Mouse (Mus musculus) splenic B cell, adult 2 months (primary cell): ENCODE measurements around the gene Vav2.

Source experiments
- DNase-seq: peaks from one replicate; pipeline ENCODE4 v3.0.0-alpha.2; 2011; ENCODE audit warnings: low read depth, low spot score
- H3K27me3 ChIP-seq: 2 replicates; pipeline ENCODE4 v1.6.1; 2012; ENCODE audit warnings: mild to moderate bottlenecking, low read length, moderate library complexity, mixed read lengths; ENCODE audit not compliant: control insufficient read depth, poor library complexity, insufficient read depth, severe bottlenecking
- H3K36me3 ChIP-seq: 2 replicates; pipeline ENCODE4 v1.6.1; 2012; ENCODE audit warnings: mild to moderate bottlenecking, low read length, moderate library complexity, mixed read lengths; ENCODE audit not compliant: control insufficient read depth, poor library complexity, insufficient read depth, severe bottlenecking

Gene Vav2

DNA sequence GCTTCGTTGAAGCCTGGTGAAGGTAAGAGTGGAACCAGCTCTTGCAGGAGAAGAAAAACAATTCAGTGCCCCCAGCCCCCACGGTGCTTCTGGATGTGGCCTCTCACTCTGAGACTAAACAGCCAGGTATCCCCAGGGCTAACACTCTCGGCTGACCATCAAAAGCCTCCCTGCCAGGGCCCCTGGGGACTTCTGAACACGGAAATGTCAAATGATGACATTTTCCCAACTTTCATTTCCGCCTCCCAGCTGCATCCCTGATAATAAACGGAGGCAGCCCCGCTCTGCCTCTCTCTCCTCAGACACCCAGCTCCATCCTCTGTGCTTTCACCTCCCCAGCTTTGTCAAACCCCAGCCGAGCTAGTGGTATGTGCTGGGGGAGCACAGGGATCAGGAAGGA is 87.8 kb downstream of the Vav2 start:
- Histone ChIP-seq H3K36me3 (peaks cover 4% of the 10 kb centered on the region), H3K27me3 (no peaks in the 10 kb centered on the region)
- DNase-seq, result no peak

DNA sequence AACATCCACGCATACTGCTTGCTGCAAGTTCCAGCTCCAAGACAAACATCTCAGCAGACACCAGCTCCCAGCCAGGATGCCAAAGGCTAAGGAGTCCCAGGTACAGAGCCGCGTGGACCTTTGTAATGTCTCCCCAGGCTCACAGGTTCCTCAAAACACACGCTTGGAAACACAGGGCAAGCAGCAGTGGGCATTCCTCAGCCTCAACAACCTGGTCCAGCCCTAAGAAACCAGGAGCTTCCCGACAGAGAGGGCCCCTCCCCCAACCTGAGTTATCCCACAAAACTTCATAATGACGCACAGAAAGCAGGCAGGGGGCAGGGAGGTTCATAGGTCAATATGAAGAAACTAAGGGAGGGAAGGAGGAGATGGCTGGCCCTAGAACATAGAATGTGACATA is 89.6 kb downstream of the Vav2 start:
- Histone ChIP-seq H3K36me3 (peaks cover 4% of the 10 kb centered on the region), H3K27me3 (no peaks in the 10 kb centered on the region)
- no peak for DNase-seq

DNA sequence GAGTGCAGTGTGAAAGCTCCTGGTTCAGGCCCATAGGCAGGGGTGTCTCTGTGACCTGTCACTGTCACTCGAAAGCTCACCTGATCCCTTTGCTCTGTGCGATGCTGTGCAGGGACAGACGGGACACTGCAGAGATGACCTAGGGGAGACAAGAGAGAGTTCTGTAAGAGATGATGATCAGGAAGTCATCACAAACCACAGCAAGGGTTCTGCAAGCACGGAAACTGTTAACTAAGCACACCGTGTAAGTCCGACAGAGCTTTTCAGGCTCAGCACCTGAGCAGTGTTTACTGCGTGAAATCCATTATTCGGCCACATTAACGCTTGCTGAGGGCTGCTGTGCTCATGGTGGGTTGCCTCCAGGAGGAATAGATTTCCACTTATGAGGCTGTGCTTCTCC is 90.2 kb downstream of the Vav2 start:
- Histone ChIP-seq H3K27me3 (no peaks in the 10 kb centered on the region), H3K36me3 (peaks cover 4% of the 10 kb centered on the region)
- DNase-seq, result no peak

DNA sequence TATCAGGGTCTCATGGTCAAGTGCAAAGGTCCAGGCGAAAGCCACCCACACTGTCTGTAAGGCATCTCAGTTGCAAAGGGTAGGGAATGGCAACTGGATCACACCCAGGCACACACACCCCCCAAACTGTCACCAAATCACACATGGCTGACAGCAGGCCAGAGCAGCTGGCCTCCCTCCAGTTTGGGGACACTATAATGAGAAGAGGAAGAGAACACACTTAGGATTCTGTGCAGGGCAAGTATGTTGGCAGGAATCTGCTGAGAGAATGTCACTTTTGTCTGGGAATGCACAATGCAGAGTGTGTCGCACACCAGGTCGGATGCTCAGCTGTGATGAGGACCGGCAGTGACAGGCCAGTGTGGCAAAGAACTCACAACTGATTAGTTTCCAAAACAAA is 92.0 kb downstream of the Vav2 start:
- H3K27me3 ChIP-seq, result no peaks in the 10 kb centered on the region
- DNase-seq, result no peak

DNA sequence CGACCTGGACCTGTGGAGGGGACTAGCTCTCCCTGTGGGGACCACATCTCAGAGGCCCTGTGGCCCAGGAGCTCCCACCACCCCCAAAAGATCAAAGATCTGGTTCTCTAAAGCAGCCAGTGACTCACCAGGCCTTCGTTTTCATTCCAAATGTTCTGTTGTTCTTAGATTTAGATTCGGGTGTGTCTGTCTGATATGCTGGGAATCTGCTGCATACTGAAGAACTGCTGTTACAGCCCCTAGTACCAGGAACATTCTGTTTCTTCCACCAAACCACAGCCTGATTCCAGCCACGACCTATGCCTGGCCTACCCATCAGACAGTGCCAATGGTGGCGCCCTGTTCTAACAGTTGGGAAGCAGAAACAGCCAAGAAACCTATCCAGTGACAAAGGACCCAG is 95.3 kb downstream of the Vav2 start:
- Histone ChIP-seq H3K27me3 (no peaks in the 10 kb centered on the region), H3K36me3 (peaks cover 4% of the 10 kb centered on the region)
- no peak for DNase-seq

More for the DNA sequence above, 92.0 kb downstream of the Vav2 start:
- peaks cover 4% of the 10 kb centered on the region for H3K36me3 ChIP-seq

DNA sequence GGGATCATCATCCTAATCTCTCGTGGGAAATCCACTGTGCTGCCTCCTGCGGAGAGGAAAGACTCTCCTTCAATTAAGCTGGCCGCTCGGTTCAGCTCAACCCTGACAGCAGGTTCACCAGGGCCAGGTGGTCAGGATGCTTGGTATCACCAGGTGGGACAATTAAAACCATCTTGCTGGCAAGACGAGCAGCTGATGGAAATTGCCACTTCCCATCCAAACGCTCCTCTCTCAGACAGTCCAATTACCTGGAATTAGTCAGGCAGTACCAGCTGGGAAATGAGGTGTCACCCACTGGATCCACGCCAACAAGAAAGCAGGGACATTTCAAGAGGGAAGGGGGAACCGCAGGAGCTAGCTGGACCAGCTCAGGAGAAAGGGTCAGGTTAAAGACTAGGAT is 96.4 kb downstream of the Vav2 start:
- DNase-seq, result no peak
- Histone ChIP-seq H3K27me3 (no peaks in the 10 kb centered on the region), H3K36me3 (peaks cover 3% of the 10 kb centered on the region)

DNA sequence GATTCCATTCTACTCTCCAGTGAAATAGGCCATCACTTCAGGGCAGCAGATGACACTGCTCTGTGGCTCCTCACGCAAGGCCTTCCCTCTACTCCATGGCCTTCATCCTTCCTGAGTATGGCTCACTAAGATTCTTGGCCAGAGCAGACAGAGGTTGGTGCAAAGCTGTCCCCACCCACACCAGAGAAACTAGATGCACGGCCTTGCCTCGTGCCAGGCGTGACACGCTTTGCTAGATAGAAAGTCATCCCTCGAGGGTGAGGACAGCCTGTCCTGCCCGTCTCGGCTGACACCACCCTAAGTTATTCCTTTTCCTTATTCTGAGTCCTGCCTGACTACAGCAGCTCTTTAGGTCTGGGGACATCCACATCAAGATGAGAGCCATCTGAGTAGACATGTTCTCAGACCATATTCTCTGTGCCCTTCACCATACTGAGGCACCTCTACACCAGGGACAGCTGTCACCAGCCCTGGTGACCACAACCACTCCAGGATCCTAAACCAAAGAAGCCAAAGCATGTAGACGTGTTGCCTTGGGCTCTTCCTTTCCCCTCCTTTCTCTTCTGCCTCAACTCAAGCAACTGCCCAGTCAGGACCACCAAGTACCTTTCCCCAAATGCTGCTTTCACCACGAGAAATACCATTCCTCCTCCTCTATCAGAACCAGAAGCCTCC is 97.3 kb downstream of the Vav2 start:
- no peaks in the 10 kb centered on the region for H3K27me3 ChIP-seq
- no peaks in the 10 kb centered on the region for H3K36me3 ChIP-seq
- DNase-seq, result no peak

DNA sequence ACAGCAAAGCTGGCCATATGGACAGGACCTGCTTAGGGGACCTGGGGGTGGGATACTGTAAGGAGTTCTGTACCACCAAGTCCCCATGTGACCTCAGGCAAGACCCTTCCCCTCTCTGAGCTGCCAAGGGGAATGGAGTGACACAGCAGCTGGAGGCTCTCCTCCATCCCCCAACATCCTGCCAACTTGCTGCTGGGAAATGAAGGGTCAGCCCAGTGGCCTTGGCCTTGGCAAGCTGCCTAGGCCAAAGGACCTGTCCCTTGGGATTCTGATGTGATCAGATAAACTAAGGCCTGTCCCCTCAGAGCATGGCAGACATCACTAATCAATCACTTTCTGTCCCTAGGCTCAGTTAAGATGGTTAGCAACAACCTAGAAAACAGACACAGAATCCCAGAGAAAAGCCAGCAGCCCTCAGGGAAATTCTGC is 98.2 kb downstream of the Vav2 start:
- no peaks in the 10 kb centered on the region for H3K27me3 ChIP-seq
- H3K36me3 ChIP-seq, result no peaks in the 10 kb centered on the region
- no peak for DNase-seq

DNA sequence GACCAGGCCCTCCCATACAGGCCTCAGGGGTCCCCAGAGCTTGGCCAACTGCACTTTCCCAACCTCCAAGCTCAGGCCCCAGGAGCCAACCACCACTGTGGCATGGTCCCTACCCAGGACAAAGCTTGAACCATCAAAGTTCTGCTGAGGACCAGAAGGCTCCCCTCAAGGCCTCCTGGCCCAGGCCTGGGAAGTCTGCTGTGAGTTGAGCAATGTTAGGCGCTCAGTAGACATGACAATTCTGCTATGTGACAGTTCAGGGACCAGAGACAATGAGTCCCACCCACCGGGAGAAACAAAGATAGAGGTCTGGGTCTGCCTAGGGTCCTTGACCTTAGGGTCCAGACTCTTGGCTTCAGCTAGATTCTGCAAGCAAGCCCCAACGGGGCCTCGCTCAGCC is 98.9 kb downstream of the Vav2 start:
- H3K27me3 ChIP-seq, result no peaks in the 10 kb centered on the region
- DNase-seq, result no peak

DNA sequence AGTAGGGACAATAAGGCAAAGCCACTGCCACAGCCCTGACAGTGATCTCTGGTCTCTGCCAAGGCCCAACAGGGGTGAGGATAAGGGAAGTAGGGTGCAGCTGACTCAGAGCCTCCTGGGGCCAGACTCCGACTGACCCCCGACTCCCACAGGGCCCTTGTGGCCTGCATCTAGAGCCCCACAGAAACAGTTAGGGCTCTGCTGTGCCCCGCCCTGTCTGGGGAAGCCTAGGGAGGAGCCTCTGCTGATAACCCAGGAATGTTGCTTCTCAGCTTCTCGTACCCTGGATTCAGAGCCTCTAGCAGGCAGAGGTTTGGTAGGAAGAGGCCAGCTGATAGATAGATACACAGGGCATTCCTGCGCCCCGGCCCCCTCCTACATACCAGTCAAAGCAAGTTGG is 99.8 kb downstream of the Vav2 start:
- no peaks in the 10 kb centered on the region for H3K36me3 ChIP-seq
- DNase-seq, result peak; percentile 37
- H3K27me3 ChIP-seq, result no peaks in the 10 kb centered on the region

More for the DNA sequence above, 98.9 kb downstream of the Vav2 start:
- no peaks in the 10 kb centered on the region for H3K36me3 ChIP-seq

DNA sequence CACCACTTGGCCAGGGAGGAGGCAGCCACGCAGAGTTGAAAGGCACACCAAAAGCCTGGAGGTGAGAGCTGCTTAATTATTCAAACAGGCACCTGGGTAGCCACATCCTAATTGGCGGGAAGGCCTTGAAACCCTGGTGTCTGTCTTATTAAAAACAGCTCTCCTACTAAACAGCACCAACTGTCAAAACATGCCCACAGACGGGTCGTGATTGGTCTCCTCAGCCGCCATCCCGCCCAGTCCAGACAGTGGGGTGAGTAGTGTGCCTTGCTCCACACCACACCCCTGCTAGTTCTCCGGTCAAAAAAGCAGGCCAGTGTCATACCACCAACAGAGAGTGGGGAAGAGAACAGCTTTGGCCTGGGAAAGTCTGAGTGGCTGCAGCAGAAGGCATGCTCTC is 100.5 kb downstream of the Vav2 start:
- Histone ChIP-seq H3K36me3 (no peaks in the 10 kb centered on the region), H3K27me3 (no peaks in the 10 kb centered on the region)
- no peak for DNase-seq

DNA sequence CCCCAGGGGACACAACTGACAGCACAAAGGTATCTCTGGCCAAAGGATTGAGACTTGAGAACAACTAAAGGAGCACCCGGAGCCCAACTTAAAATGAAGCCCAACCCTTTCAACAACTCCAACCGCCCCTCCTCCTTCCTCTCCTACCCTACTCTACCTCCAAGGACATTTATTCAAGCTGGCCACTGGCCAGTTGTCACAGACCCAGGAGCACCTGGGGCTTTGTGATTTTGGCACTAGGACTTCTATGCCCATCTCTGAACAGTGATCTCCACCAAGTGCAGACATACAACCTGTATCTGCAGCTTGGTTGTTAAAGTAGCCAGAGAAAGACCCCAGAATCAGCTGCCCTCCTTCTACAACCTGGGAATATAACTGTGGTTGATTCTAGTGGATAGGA is 102.1 kb downstream of the Vav2 start:
- Histone ChIP-seq H3K36me3 (no peaks in the 10 kb centered on the region), H3K27me3 (no peaks in the 10 kb centered on the region)
- DNase-seq, result no peak

DNA sequence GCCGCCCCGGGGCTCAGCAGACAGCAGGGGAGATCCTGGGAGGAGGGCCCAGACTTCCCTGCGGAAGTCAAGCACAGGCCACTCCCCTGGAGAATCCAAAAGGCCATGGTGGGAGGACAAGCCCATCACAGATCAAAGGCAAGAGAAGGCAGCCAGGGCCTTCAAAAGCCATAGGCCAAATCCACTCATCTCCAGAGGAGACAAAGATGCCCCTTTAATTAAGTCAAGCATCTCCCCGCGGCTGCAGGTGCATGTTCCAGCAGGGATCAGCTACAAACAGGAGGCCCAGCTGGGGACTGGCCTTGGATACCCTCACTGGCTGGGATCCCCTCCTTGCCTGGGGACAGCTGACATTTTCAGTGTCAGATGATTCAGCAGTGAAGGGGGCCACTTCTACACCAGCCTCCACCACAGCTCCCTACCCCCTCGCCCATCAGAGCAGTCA is 105.4 kb downstream of the Vav2 start:
- H3K36me3 ChIP-seq, result no peaks in the 10 kb centered on the region
- DNase-seq, result no peak
- H3K27me3 ChIP-seq, result no peaks in the 10 kb centered on the region

DNA sequence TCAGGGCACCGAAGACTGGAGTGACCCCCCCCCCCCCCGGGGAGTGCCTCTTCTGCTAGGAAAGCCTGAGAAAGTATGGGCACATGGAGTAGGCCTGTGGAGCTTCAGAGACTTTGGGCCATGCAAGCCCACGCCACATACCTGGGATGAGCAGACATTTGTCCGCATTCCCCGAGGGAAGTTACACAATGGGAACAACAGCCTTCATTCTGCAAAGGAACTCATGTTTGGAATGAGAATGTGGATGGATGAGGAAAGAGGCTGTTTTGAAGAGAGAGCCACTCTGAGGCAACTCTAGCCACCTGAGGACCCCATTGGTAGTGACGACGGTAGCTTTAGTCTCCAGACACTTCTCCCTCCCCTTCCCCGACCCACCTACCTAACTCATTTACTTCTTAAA is 106.0 kb downstream of the Vav2 start:
- Histone ChIP-seq H3K36me3 (no peaks in the 10 kb centered on the region), H3K27me3 (no peaks in the 10 kb centered on the region)
- DNase-seq, result no peak

DNA sequence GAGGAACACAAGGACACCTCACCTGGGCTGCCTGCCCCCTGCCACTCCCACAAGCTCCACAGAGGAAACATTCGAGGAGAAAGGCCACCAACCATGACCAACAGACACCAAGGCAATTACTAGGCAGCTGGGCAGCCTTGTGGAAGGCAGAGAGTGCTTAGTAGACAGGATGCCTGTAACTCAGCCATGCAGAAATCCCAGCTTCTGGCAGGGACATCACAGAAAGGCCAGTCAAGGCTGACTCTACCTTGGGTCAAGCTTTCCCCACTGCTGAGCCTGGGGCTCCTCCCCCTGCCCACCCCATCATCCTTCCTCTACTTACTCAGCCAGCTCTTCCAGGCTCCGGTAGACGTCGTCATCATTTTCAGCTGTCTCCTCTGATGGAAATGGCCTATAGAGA is 108.2 kb downstream of the Vav2 start:
- H3K36me3 ChIP-seq, result no peaks in the 10 kb centered on the region
- DNase-seq, result peak; percentile 66
- no peaks in the 10 kb centered on the region for H3K27me3 ChIP-seq

DNA sequence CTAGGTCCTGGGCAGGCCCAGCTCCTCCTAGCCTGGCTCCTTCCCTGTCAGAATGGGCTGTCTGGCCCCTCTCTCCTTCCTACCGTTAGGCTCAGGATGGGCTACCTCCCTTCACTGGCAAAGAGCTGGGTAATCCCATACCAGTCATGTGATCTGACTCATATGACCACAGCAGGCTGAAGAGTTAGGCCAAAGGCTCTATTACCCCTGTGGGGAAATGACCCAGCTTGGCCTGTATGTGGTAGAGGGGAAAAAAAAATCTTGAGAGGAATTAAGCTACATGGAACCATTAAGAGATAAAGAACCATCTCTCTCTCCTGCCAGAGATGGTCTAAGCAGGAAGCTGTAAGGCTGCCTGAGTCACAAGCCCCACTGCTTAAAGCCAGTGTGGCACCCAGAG is 108.6 kb downstream of the Vav2 start:
- no peak for DNase-seq

More for the DNA sequence above, 108.6 kb downstream of the Vav2 start:
- Histone ChIP-seq H3K36me3 (no peaks in the 10 kb centered on the region), H3K27me3 (no peaks in the 10 kb centered on the region)
